Mouse (Mus musculus): ENCODE results near the gene Robo4.

Gene Robo4

GRCm38 (mm10) chr9:37401802-37402201 lies at the start of gene Robo4:
Robo4 (plus strand) TSS chr9:37401897.
- peak; percentile 59 for DNase-seq

- DNase-seq, result no peak
These were observed 47.2 kb upstream of the Robo4 start for GRCm38 (mm10) chr9:37354485-37354884.

- no peak for DNase-seq
These were observed 42.9 kb upstream of the Robo4 start for GRCm38 (mm10) chr9:37358713-37359330.

GRCm38 (mm10) chr9:37359331-37360220 lies 42.1 kb upstream of the Robo4 start:
- peak; percentile 15 for DNase-seq

- DNase-seq, result peak; percentile 16
These were observed 39.6 kb upstream of the Robo4 start for GRCm38 (mm10) chr9:37362084-37362483.

- DNase-seq, result no peak
These were observed 38.8 kb upstream of the Robo4 start for GRCm38 (mm10) chr9:37362881-37363280.

GRCm38 (mm10) chr9:37363551-37363950 lies 38.1 kb upstream of the Robo4 start:
- no peak for DNase-seq

GRCm38 (mm10) chr9:37364392-37364791 lies 37.3 kb upstream of the Robo4 start:
- DNase-seq, result no peak

GRCm38 (mm10) chr9:37365706-37366105 lies 36.0 kb upstream of the Robo4 start:
- no peak for DNase-seq

GRCm38 (mm10) chr9:37367301-37368080 lies 34.2 kb upstream of the Robo4 start, which contains the start of gene Hepacam:
Hepacam (plus strand) TSS chr9:37367351.
- DNase-seq, result no peak

GRCm38 (mm10) chr9:37368081-37368830 lies 33.4 kb upstream of the Robo4 start:
- DNase-seq, result no peak

- DNase-seq, result peak; percentile 69
These were observed 32.8 kb upstream of the Robo4 start for GRCm38 (mm10) chr9:37368860-37369259.

- DNase-seq, result no peak
These were observed 30.4 kb upstream of the Robo4 start for GRCm38 (mm10) chr9:37371232-37371801.

- DNase-seq, result no peak
These were observed 26.0 kb upstream of the Robo4 start for GRCm38 (mm10) chr9:37375718-37376117.

- DNase-seq, result no peak
These were observed 18.5 kb upstream of the Robo4 start for GRCm38 (mm10) chr9:37383161-37383560.

GRCm38 (mm10) chr9:37384284-37385182 lies 17.2 kb upstream of the Robo4 start:
- DNase-seq, result no peak

- no peak for DNase-seq
These were observed 10.8 kb upstream of the Robo4 start for GRCm38 (mm10) chr9:37390891-37391290.

GRCm38 (mm10) chr9:37392071-37392470 lies 9.6 kb upstream of the Robo4 start:
- no peak for DNase-seq

GRCm38 (mm10) chr9:37393482-37394131 lies 8.1 kb upstream of the Robo4 start:
- DNase-seq, result no peak

GRCm38 (mm10) chr9:37400585-37400984 lies 1.1 kb upstream of the Robo4 start:
- DNase-seq, result peak; percentile 65

- DNase-seq, result no peak
These were observed 804 bp downstream of the Robo4 start for GRCm38 (mm10) chr9:37402501-37402900.

All from kidney, adult 11 months (tissue).